Mouse (Mus musculus) ovary, adult 10 weeks (tissue): Measurements from ENCODE around the gene Olfr828. TPM values are rescaled to one million over a fixed set of nuclear protein-coding genes. Genes with fewer than 3 reads are reported as not detected.

ENCODE experiments used
- polyA plus RNA-seq: library from polyadenylated mRNA; stranded (reverse); fragments of 350-450 nt; fragmentation: Illumina TruSeq; extraction: RNeasy Lipid Tissue Mini Kit (QIAGEN cat#74804); gene quantifications from one replicate; pipeline ENCODE4 v1.2.3, GENCODE M21; 2014

Olfr828 gene
- not detected for polyA plus RNA-seq

GRCm38 (mm10) chr9:18819426-18819825 lies at the start of gene Olfr828:
Gene Olfr828, minus strand, starts transcription at chr9:18819526.

DNA sequence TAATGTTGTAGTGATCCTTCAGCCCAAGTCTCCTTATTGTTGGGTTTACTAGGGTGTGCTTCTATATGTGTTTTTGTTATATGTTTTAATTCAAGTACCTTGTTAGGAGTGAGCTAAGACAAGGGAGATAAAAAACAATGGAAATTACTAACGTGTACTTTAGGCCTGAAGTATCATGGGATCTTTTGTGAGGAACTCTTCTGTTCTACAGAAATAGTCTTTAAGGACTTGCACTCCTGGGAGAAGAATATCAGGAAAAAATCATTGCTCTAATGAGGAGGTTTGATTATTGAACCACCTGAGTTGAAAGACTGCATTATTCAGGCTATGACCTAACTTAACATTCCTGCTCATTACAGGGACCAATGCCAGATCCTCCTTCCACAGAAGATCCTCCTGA lies 35.3 kb upstream of the Olfr828 start, which contains the start of gene Olfr829:
Olfr829 (plus strand) TSS at position 301 of the 400 bp plus-strand sequence.

Other genes with a start within 250 kb of the Olfr828 start
- 12.3 TPM for gene Muc16, start 145.0 kb downstream of the Olfr828 start, polyA plus RNA-seq
- gene Olfr24, start 55.5 kb downstream of the Olfr828 start, polyA plus RNA-seq: not detected
- gene Olfr829, start 35.4 kb upstream of the Olfr828 start, polyA plus RNA-seq: not detected
- not detected for gene Olfr830, start 55.2 kb upstream of the Olfr828 start, polyA plus RNA-seq
- gene Olfr832, start 117.6 kb upstream of the Olfr828 start, polyA plus RNA-seq: not detected
- gene Olfr834, start 168.5 kb upstream of the Olfr828 start, polyA plus RNA-seq: not detected
- not detected for gene Olfr835, start 213.2 kb upstream of the Olfr828 start, polyA plus RNA-seq